Comparison of ENCODE assay signal across 8 mouse cellular contexts in the genomic region with DNA sequence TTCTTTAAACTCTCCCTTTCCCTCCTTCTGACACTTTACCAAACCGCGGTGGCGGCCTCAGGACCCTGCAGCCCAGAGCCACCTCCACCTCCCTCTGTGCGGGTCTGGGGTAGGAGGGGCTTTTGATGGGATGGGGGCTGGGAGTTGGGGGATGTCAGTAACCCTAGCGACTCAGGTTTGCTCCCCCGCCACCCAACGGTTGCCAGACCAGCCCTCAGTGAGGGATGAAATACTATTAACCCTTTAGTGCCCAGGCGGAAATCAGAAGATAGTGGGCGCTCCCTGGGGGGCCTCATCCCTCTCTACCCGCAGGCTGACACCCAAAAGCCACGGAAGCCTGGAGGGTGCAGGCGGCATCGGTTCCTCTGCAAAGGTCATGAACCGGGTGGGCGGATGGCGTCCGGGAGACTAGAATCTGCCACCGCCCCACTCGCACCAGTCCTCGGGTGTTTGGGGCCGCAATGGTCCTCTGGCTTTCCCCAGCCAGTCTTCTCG. TPM values are rescaled to one million over a fixed set of nuclear protein-coding genes. Genes with fewer than 3 reads are reported as not detected.
DNase-seq lines count a peak whose midpoint lies in the region; ATAC-seq and TF ChIP-seq lines count a peak whose summit lies in the region.

No protein-coding gene starts in this region.

- H3K36me3 ChIP-seq in heart, embryonic 11.5 days (ENCODE audit: control insufficient read depth, insufficient read depth, low read length): no peaks in the 10 kb centered on the region
- no peaks in the 10 kb centered on the region for H3K36me3 ChIP-seq in heart, embryonic 15.5 days
- H3K36me3 ChIP-seq in limb, embryonic 14.5 days (ENCODE audit: control insufficient read depth, insufficient read depth, low read length): no peaks in the 10 kb centered on the region
- no peaks in the 10 kb centered on the region for H3K36me3 ChIP-seq in myocyte (ENCODE audit: control insufficient read depth, insufficient read depth)

- peak overlapping the region; percentile 74 for H3K4me2 ChIP-seq in heart, embryonic 11.5 days
- peak overlapping the region; percentile 93 for H3K4me2 ChIP-seq in heart, embryonic 15.5 days
- H3K4me2 ChIP-seq in limb, embryonic 14.5 days (replicated peaks; ENCODE audit: low read depth, low read length, severe bottlenecking): peak overlapping the region; percentile 83
- peak overlapping the region; percentile 48 for H3K4me2 ChIP-seq in myocyte (ENCODE audit: low read depth)

- H3K9ac ChIP-seq in heart, embryonic 11.5 days (ENCODE audit: low read depth, low read length): peak overlapping the region; percentile 47; the same call in 1 of the 2 replicates
- H3K9ac ChIP-seq in heart, embryonic 15.5 days: peak overlapping the region; percentile 60
- H3K9ac ChIP-seq in limb, embryonic 14.5 days (ENCODE audit: low read depth, low read length, severe bottlenecking): peak overlapping the region; percentile 69

- under 1% methylated on average over 21 of the region's 22 CpGs for WGBS in heart, embryonic 11.5 days (ENCODE audit: insufficient replicate concordance)
- WGBS in heart, embryonic 15.5 days: under 1% methylated on average over 22 of the region's 22 CpGs
- under 1% methylated on average over 22 of the region's 22 CpGs for WGBS in limb, embryonic 14.5 days

- 0 out of 2 replicates have a peak overlapping the region, but pooled peaks have one; percentile 60 for H3K27ac ChIP-seq in heart, embryonic 11.5 days (ENCODE audit: low read depth, low read length)
- H3K27ac ChIP-seq in heart, embryonic 15.5 days: peak overlapping the region; percentile 71
- peak overlapping the region; percentile 74 for H3K27ac ChIP-seq in limb, embryonic 14.5 days (replicated peaks; ENCODE audit: low read depth, low read length)

- peak; percentile 82 for ATAC-seq in heart, embryonic 11.5 days (replicated peaks; ENCODE audit: insufficient number of reproducible peaks, low FRiP score, low TSS enrichment)
- ATAC-seq in CD4-positive, CD25-positive, alpha-beta regulatory T cell, adult 4 months: peak; percentile 58
- ATAC-seq in heart, embryonic 15.5 days (replicated peaks; ENCODE audit: insufficient number of reproducible peaks, insufficient read depth, low FRiP score, low read depth): peak; percentile 71; the same call in 1 of the 2 replicates
- ATAC-seq in limb, embryonic 14.5 days (ENCODE audit: low FRiP score, low read depth): peak; percentile 80

- no peaks in the 10 kb centered on the region for H3K4me1 ChIP-seq in heart, embryonic 11.5 days (ENCODE audit: control insufficient read depth, insufficient read depth, low read length)
- H3K4me1 ChIP-seq in heart, embryonic 15.5 days (replicated peaks): peaks cover 12% of the 10 kb centered on the region; the same call in 1 of the 2 replicates
- 0 out of 2 replicates have a peak, but pooled peaks cover 5% of the 10 kb centered on the region for H3K4me1 ChIP-seq in limb, embryonic 14.5 days (ENCODE audit: control insufficient read depth, insufficient read depth, low read length)

- no peak for TF ChIP-seq CTCF in brain, embryonic 14.5 days (IDR thresholded peaks at IDR 0.05; ENCODE audit: borderline replicate concordance, extremely low read depth, insufficient read depth, insufficient read length)

- H3K79me2 ChIP-seq in myocyte (ENCODE audit: control insufficient read depth, insufficient read depth): no peaks in the 10 kb centered on the region

- peak overlapping the region; percentile 50 for H3K4me3 ChIP-seq in heart, embryonic 11.5 days (ENCODE audit: low read depth, low read length)
- H3K4me3 ChIP-seq in heart, embryonic 15.5 days: peak overlapping the region; percentile 72
- peak overlapping the region; percentile 57 for H3K4me3 ChIP-seq in limb, embryonic 14.5 days (replicated peaks; ENCODE audit: low read length)
- no peak overlapping the region for H3K4me3 ChIP-seq in myocyte

- no peak for TF ChIP-seq POLR2A in brain, embryonic 14.5 days (IDR thresholded peaks at IDR 0.05; ENCODE audit: borderline replicate concordance, extremely low read depth, insufficient read depth, insufficient read length, poor library complexity, severe bottlenecking)
- TF ChIP-seq POLR2A in limb, embryonic 14.5 days (IDR thresholded peaks at IDR 0.05; ENCODE audit: borderline replicate concordance, extremely low read depth, insufficient read depth, insufficient read length): no peak
- TF ChIP-seq POLR2A in myocyte (IDR thresholded peaks at IDR 0.05; ENCODE audit: insufficient read length, low read depth): no peak

- intact Hi-C loops in heart, postnatal 25 days (cut with DNase I): loop anchor here (5.0 to 10.0 kb wide), 5 partner anchors 379 to 972 kb away; no protein-coding TSS in a partner anchor

- H3ac ChIP-seq in myocyte (ENCODE audit: control insufficient read depth, insufficient read length): no peak overlapping the region

- no peaks in the 10 kb centered on the region for H3K9me3 ChIP-seq in heart, embryonic 11.5 days (replicated peaks; ENCODE audit: control insufficient read depth, low read length)
- no peaks in the 10 kb centered on the region for H3K9me3 ChIP-seq in heart, embryonic 15.5 days (replicated peaks)
- H3K9me3 ChIP-seq in limb, embryonic 14.5 days (ENCODE audit: control insufficient read depth, low read length): no peaks in the 10 kb centered on the region

- DNase-seq in heart, postnatal 25 days (ENCODE audit: low spot score): no peak
- peak; percentile 92 for DNase-seq in brain, embryonic 14.5 days (ENCODE audit: low read depth)
- peak; percentile 49 for DNase-seq in limb, embryonic 14.5 days (ENCODE audit: low spot score)
- DNase-seq in thymus, postnatal 4 days: peak; percentile 81

- H3K27me3 ChIP-seq in heart, embryonic 11.5 days (ENCODE audit: control insufficient read depth, insufficient read depth, low read length): no peaks in the 10 kb centered on the region; the same call in 1 of the 2 replicates
- no peaks in the 10 kb centered on the region; the same call in 1 of the 2 replicates for H3K27me3 ChIP-seq in heart, embryonic 15.5 days
- H3K27me3 ChIP-seq in limb, embryonic 14.5 days (ENCODE audit: control insufficient read depth, insufficient read depth, low read length): no peaks in the 10 kb centered on the region
- H3K27me3 ChIP-seq in myocyte (ENCODE audit: control insufficient read depth, insufficient read depth, insufficient read length): no peaks in the 10 kb centered on the region

TF ChIP-seq in myocyte, 11 proteins besides CTCF, POLR2A, EP300 and RAD21:
- TF ChIP-seq USF1 (IDR thresholded peaks at IDR 0.05; ENCODE audit: low read depth) (no peak), MAX (IDR thresholded peaks at IDR 0.05; ENCODE audit: low read depth) (no peak), TCF12 (IDR thresholded peaks at IDR 0.05; ENCODE audit: insufficient read depth, poor library complexity, severe bottlenecking) (no peak), CEBPB (IDR thresholded peaks at IDR 0.05; ENCODE audit: insufficient read depth, poor library complexity, severe bottlenecking) (no peak), POLR2AphosphoS2 (IDR thresholded peaks at IDR 0.05; ENCODE audit: insufficient read length, low read depth) (no peak), MYOG (IDR thresholded peaks at IDR 0.05; ENCODE audit: control insufficient read depth in 1 of 3, insufficient read depth in 1 of 3, insufficient read length in 2 of 3, low read depth in 2 of 3) (no peak), TCF3 (IDR thresholded peaks at IDR 0.05; ENCODE audit: insufficient read length, low read depth) (no peak), MYOD1 (IDR thresholded peaks at IDR 0.05; ENCODE audit: control insufficient read depth in 1 of 3, insufficient read length in 2 of 3, low read depth in 2 of 3) (no peak), REST (IDR thresholded peaks at IDR 0.05; ENCODE audit: insufficient read depth, insufficient read length) (no peak), E2F4 (IDR thresholded peaks at IDR 0.05; ENCODE audit: insufficient read depth) (no peak), SRF (IDR thresholded peaks at IDR 0.05; ENCODE audit: control insufficient read depth, insufficient read length, low read depth) (no peak)
TF ChIP-seq in myocyte: peak in this region for 0.

RNA-seq across cellular contexts. Expression of a gene that starts 0.4 kb away (rescaled TPM):
- polyA plus RNA-seq in heart, embryonic 11.5 days (2014; fragmentation: Nextera tagmentation; extraction: Ambion mirVana): 18.2 and 18.4 TPM in 2 replicates
- 10 to 100 TPM; 17.0 to 20.7 TPM for total RNA-seq in heart, postnatal 25 days (2021)
- polyA plus RNA-seq in CD4-positive, CD25-positive, alpha-beta regulatory T cell, adult 4 months (2017; shearing (Covaris generic)): 1 to 10 TPM; 1.4 to 2.3 TPM
- 5.5 and 9.1 TPM in 2 replicates for polyA plus RNA-seq in brain, embryonic 14.5 days (2012; rRNA removed)
- polyA plus RNA-seq in heart, embryonic 15.5 days (2015; fragmentation: Nextera tagmentation; extraction: Ambion mirVana): 18.2 and 26.6 TPM in 2 replicates
- polyA plus RNA-seq in limb, embryonic 14.5 days (2012; rRNA removed): 16.7 and 18.2 TPM in 2 replicates
- polyA plus RNA-seq in limb, embryonic 14.5 days (2014; fragmentation: Nextera tagmentation; extraction: Ambion mirVana): 46.3 and 47.1 TPM in 2 replicates
- polyA plus RNA-seq in myocyte (2012; fragmentation: generic; extraction: Trizol): 0.16 TPM
